Mouse (Mus musculus) small intestine, adult 2 months (tissue): ENCODE data around the gene Apol9a.

Experiments
- CTCF ChIP-seq: fragments of 200-500 bp; IDR thresholded peaks from 2 replicates; pipeline ENCODE4 v1.5.1; 2012; ENCODE audit warnings: low read depth, mild to moderate bottlenecking, control low read depth, inconsistent platforms, low read length, moderate library complexity, mixed read lengths; ENCODE audit not compliant: insufficient replicate concordance, insufficient read length; ENCODE audit errors: extremely low read depth
- POLR2A ChIP-seq: fragments of 200-500 bp; IDR thresholded peaks from 2 replicates; pipeline ENCODE4 v1.6.1; 2012; ENCODE audit warnings: low read depth, mild to moderate bottlenecking, control low read depth, inconsistent platforms, low read length, moderate library complexity

DNA sequence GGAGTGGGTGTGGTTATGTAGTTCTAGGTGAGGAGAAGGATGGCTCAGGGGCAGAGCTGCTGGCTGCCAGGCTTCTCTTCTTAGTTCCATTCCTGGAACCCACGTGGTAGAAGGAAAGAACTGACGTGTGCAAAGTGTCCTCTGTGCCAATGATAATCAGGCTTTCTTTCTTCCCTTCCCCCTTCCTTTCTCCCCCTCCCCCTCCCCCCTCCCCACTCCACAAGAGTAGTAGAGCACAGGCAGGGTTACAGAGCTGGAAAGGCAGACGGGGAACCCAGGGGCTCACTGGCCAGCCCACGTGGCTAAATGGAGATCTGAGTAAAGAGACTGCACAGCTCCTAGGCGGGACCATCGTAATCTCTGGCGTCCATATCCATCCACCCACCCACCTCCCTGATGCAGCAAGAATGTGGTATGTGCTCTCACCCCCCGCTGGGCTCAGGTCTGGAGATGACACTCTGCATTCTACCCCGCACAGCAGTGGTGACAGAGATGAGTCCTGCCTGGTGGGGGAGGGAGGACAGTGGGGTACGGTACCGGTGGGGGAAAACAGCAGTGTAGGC is 54.6 kb downstream of the Apol9a start:
- TF ChIP-seq CTCF (no peak), POLR2A (no peak)
